ENCODE assay signal across 21 mouse cellular contexts in the genomic region with DNA sequence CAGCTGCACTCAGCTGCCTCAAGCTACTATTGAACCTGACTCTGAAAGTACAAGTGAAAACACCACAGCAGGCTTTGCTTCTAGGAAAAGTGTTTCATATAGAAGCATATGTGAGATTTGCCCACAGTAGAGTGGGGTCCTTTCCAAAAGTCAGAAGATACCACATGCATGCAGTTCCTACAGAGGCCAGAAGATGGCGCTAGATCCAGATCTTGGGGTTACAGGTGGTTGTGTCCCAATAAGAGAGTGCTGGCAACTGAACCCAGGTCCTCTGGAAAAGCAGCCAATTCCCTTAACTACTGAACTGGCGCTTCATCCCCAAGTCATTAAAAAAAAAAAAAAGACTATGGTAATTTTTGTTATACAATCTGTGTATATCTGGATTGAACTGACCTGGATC. TPM values are rescaled to one million over a fixed set of nuclear protein-coding genes. Genes with fewer than 3 reads are reported as not detected.
A peak's percentile ranks its signal among the peaks of the same experiment; 100 is the strongest.
DNase-seq lines count a peak whose midpoint lies in the region; ATAC-seq and TF ChIP-seq lines count a peak whose summit lies in the region.
"Had no signal": no experiment of that assay in that cellular context is flagged by ENCODE, and none has a peak within 500 bp of the region (broad histone marks: within the 10 kb centered on the region; RNA-seq: fewer than 3 reads in every experiment).

No protein-coding gene starts in this region.

- peak; percentile 3 for DNase-seq in CD4-positive, CD25-positive, alpha-beta regulatory T cell, adult 2 months (ENCODE audit: low read depth, low spot score)
- no peak for DNase-seq in lung, postnatal 0 days (ENCODE audit: low spot score)
- no peak for DNase-seq in lung, postnatal 36 days
- DNase-seq: adrenal gland, postnatal 36 days; heart, postnatal 10 days; kidney, postnatal 10 days; layer of hippocampus, adult 9-11 months; thymus, postnatal 4 days had no signal

- H3K27me3 ChIP-seq in intestine, postnatal 0 days (replicated peaks; ENCODE audit: control insufficient read depth, insufficient read depth, low read length) = no peaks in the 10 kb centered on the region
- H3K27me3 ChIP-seq in intestine, embryonic 15.5 days (replicated peaks) = no peaks in the 10 kb centered on the region
- no peaks in the 10 kb centered on the region for H3K27me3 ChIP-seq in lung, postnatal 0 days (replicated peaks; ENCODE audit: insufficient read depth, low read length)
- no peaks in the 10 kb centered on the region for H3K27me3 ChIP-seq in small intestine, adult 2 months (ENCODE audit: control insufficient read depth, insufficient read depth, low read length)
- H3K27me3 ChIP-seq: limb, embryonic 15.5 days had no signal

- H3K36me3 ChIP-seq in intestine, postnatal 0 days (ENCODE audit: control insufficient read depth, insufficient read depth) = no peaks in the 10 kb centered on the region
- no peaks in the 10 kb centered on the region for H3K36me3 ChIP-seq in intestine, embryonic 15.5 days
- H3K36me3 ChIP-seq in lung, postnatal 0 days (ENCODE audit: insufficient read depth, low read length) = no peaks in the 10 kb centered on the region
- H3K36me3 ChIP-seq in small intestine, adult 2 months (ENCODE audit: control insufficient read depth, insufficient read depth, low read length) = no peaks in the 10 kb centered on the region
- H3K36me3 ChIP-seq: G1E; limb, embryonic 15.5 days had no signal

- 81% methylated on average over 2 of the region's 2 CpGs for WGBS in intestine, postnatal 0 days
- 75% methylated on average over 2 of the region's 2 CpGs for WGBS in intestine, embryonic 15.5 days
- 74% methylated on average over 2 of the region's 2 CpGs for WGBS in lung, postnatal 0 days
- 77% methylated on average over 2 of the region's 2 CpGs for WGBS in small intestine, adult 2 months

- no peaks in the 10 kb centered on the region for H3K9me3 ChIP-seq in intestine, postnatal 0 days (ENCODE audit: control insufficient read depth)
- H3K9me3 ChIP-seq in intestine, embryonic 15.5 days = no peaks in the 10 kb centered on the region
- H3K9me3 ChIP-seq in lung, postnatal 0 days (ENCODE audit: low read length) = no peaks in the 10 kb centered on the region
- H3K9me3 ChIP-seq: limb, embryonic 15.5 days had no signal

- no peak overlapping the region for H3K9ac ChIP-seq in intestine, postnatal 0 days (ENCODE audit: low read depth, low read length)
- no peak overlapping the region for H3K9ac ChIP-seq in intestine, embryonic 15.5 days
- no peak overlapping the region for H3K9ac ChIP-seq in lung, postnatal 0 days (replicated peaks; ENCODE audit: low read depth)
- H3K9ac ChIP-seq: limb, embryonic 15.5 days had no signal

- H3K4me3 ChIP-seq in intestine, postnatal 0 days (ENCODE audit: low read depth, low read length) = no peak overlapping the region
- H3K4me3 ChIP-seq in intestine, embryonic 15.5 days (replicated peaks) = no peak overlapping the region
- H3K4me3 ChIP-seq in lung, postnatal 0 days (ENCODE audit: low read depth, low read length) = no peak overlapping the region
- H3K4me3 ChIP-seq in small intestine, adult 2 months (ENCODE audit: low read depth, low read length) = no peak overlapping the region
- H3K4me3 ChIP-seq: limb, embryonic 15.5 days; myocyte had no signal

- H3K27ac ChIP-seq in intestine, postnatal 0 days (ENCODE audit: low read depth, low read length) = no peak overlapping the region
- no peak overlapping the region for H3K27ac ChIP-seq in intestine, embryonic 15.5 days
- no peak overlapping the region for H3K27ac ChIP-seq in lung, postnatal 0 days (ENCODE audit: low read length)
- no peak overlapping the region for H3K27ac ChIP-seq in small intestine, adult 2 months (ENCODE audit: insufficient read depth, low read depth, low read length)
- H3K27ac ChIP-seq: limb, embryonic 15.5 days had no signal

- no peaks in the 10 kb centered on the region for H3K4me1 ChIP-seq in intestine, postnatal 0 days (replicated peaks; ENCODE audit: control insufficient read depth, insufficient read depth, low read length)
- no peaks in the 10 kb centered on the region for H3K4me1 ChIP-seq in intestine, embryonic 15.5 days (replicated peaks)
- no peaks in the 10 kb centered on the region for H3K4me1 ChIP-seq in lung, postnatal 0 days (ENCODE audit: insufficient read depth, low read depth, low read length)
- H3K4me1 ChIP-seq in small intestine, adult 2 months (ENCODE audit: control insufficient read depth, insufficient read depth, insufficient read length, low read length) = no peaks in the 10 kb centered on the region
- H3K4me1 ChIP-seq: limb, embryonic 15.5 days had no signal

- TF ChIP-seq CTCF in intestine, postnatal 0 days (IDR thresholded peaks at IDR 0.05; ENCODE audit: low read depth) = peak; percentile 53
- peak; percentile 33 for TF ChIP-seq CTCF in lung, postnatal 0 days (IDR thresholded peaks at IDR 0.05)
- peak; percentile 32; the same call in 1 of the 2 replicates for TF ChIP-seq CTCF in small intestine, adult 2 months (IDR thresholded peaks at IDR 0.05; ENCODE audit: extremely low read depth, insufficient read length, insufficient replicate concordance, low read depth, low read length)

- no peak for TF ChIP-seq POLR2A in small intestine, adult 2 months (IDR thresholded peaks at IDR 0.05; ENCODE audit: low read depth, low read length)

- TF ChIP-seq EP300 in lung, postnatal 0 days (IDR thresholded peaks at IDR 0.05) = no peak

- no peak overlapping the region for H3K4me2 ChIP-seq in intestine, postnatal 0 days (replicated peaks; ENCODE audit: low read depth)
- no peak overlapping the region for H3K4me2 ChIP-seq in intestine, embryonic 15.5 days (replicated peaks)
- H3K4me2 ChIP-seq in lung, postnatal 0 days (replicated peaks; ENCODE audit: low read depth, low read length) = no peak overlapping the region
- H3K4me2 ChIP-seq: limb, embryonic 15.5 days; midbrain, embryonic 11.5 days had no signal

- ATAC-seq in CD4-positive, CD25-positive, alpha-beta regulatory T cell, adult 4 months = no peak
- no peak for ATAC-seq in intestine, postnatal 0 days
- no peak for ATAC-seq in intestine, embryonic 15.5 days
- ATAC-seq in lung, postnatal 0 days = no peak
- ATAC-seq in megakaryocyte, adult 5-6 weeks (ENCODE audit: poor library complexity, severe bottlenecking) = no peak
- ATAC-seq: activated CD4-positive, CD25-positive, alpha-beta regulatory T cell, adult 4 months had no signal

RNA-seq across cellular contexts. Expression of gene Rxfp2, which starts 5.7 kb away (rescaled TPM):
- not detected for polyA plus RNA-seq in CD4-positive, CD25-positive, alpha-beta regulatory T cell, adult 4 months (2017; shearing (Covaris generic))
- polyA plus RNA-seq in intestine, postnatal 0 days (2015; fragmentation: Nextera tagmentation; extraction: Ambion mirVana) = not detected in 2 replicates
- 0.38 and 0.44 TPM in 2 replicates for polyA plus RNA-seq in intestine, embryonic 15.5 days (2015; fragmentation: Nextera tagmentation; extraction: Ambion mirVana)
- polyA plus RNA-seq in lung, postnatal 0 days (2015; fragmentation: Nextera tagmentation; extraction: Ambion mirVana) = 0.58 and 0.64 TPM in 2 replicates
- polyA plus RNA-seq in small intestine, adult 2 months (2012; rRNA removed) = not detected in 2 replicates
- total RNA-seq in megakaryocyte, adult 5-6 weeks (2015) = not detected in 2 replicates
- not detected in 2 replicates for total RNA-seq in megakaryocyte, adult 5-6 weeks (2017)
- total RNA-seq: adrenal gland, postnatal 36 days; granulocyte monocyte progenitor cell, adult 5-6 weeks; heart, postnatal 10 days; neutrophil, adult 5-6 weeks had no signal
- polyA plus RNA-seq: activated CD4-positive, CD25-positive, alpha-beta regulatory T cell, adult 4 months; G1E; myocyte; spleen, adult 2 months had no signal
